In the genomic region with DNA sequence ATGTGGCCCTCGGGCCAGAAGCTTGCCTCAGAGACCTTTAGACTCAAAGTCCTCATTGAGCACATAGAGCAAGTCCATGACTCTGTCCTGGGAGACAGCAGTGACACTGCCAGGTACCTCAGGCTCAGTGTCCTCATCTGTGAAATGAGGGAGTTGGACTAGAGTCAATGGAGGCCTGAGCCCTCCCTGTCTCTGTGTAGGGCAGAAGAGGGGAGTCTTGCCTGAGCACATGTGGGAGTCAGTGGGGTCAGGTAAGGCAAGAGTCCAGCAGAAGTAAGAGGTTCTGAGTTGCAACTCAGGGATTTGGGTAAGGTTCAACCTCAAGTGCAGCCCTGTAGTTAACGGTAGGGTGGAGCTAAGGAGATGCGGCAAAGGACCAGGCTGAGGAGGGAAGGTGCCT, we compare ENCODE assay signal across 27 mouse cellular contexts. TPM values are rescaled to one million over a fixed set of nuclear protein-coding genes. Genes with fewer than 3 reads are reported as not detected.
A peak's percentile ranks its signal among the peaks of the same experiment; 100 is the strongest.
DNase-seq lines count a peak whose midpoint lies in the region; ATAC-seq and TF ChIP-seq lines count a peak whose summit lies in the region.
"Had no signal": no experiment of that assay in that cellular context is flagged by ENCODE, and none has a peak within 500 bp of the region (broad histone marks: within the 10 kb centered on the region; RNA-seq: fewer than 3 reads in every experiment).

No protein-coding gene starts in this region.

- H3K9me3 ChIP-seq in stomach, embryonic 16.5 days (replicated peaks; ENCODE audit: control insufficient read depth, low read length), result no peaks in the 10 kb centered on the region
- H3K9me3 ChIP-seq in stomach, postnatal 0 days (ENCODE audit: control insufficient read depth, low read length), result no peaks in the 10 kb centered on the region
- H3K9me3 ChIP-seq: embryonic facial prominence, embryonic 13.5 days; forebrain, embryonic 13.5 days; heart, embryonic 12.5 days had no signal

- no peak for TF ChIP-seq POLR2A in kidney, adult 2 months (IDR thresholded peaks at IDR 0.05; ENCODE audit: low read depth, low read length)

- H3K9ac ChIP-seq in stomach, embryonic 16.5 days (ENCODE audit: low read length), result 0 out of 2 replicates have a peak overlapping the region, but pooled peaks have one; percentile 35
- H3K9ac ChIP-seq in stomach, postnatal 0 days (ENCODE audit: low read length), result no peak overlapping the region
- H3K9ac ChIP-seq: embryonic facial prominence, embryonic 13.5 days; forebrain, embryonic 13.5 days; forebrain, postnatal 0 days; heart, embryonic 12.5 days had no signal

- no peak for TF ChIP-seq EP300 in stomach, postnatal 0 days (optimal IDR thresholded peaks at IDR 0.05)

- no peak overlapping the region for H3K4me3 ChIP-seq in kidney, adult 2 months (ENCODE audit: insufficient read depth, low read depth, low read length)
- H3K4me3 ChIP-seq in stomach, embryonic 16.5 days (replicated peaks; ENCODE audit: low read length), result no peak overlapping the region
- H3K4me3 ChIP-seq in stomach, postnatal 0 days (ENCODE audit: low read depth, low read length), result no peak overlapping the region
- H3K4me3 ChIP-seq: embryonic facial prominence, embryonic 13.5 days; forebrain, embryonic 13.5 days; heart, embryonic 12.5 days had no signal

- peak; percentile 80 for DNase-seq in heart, adult 11 months
- no peak for DNase-seq in heart, postnatal 25 days (ENCODE audit: low spot score)
- peak; percentile 51 for DNase-seq in kidney, adult 2 months
- no peak for DNase-seq in kidney, postnatal 10 days
- no peak for DNase-seq in stomach, postnatal 0 days (ENCODE audit: low spot score)
- DNase-seq in thymus, postnatal 0 days (ENCODE audit: low spot score), result no peak
- DNase-seq: adrenal gland, postnatal 14 days; B cell, adult 2 months; cerebellum, adult 18-20 months; cerebellum, adult 9-11 months; cerebellum, postnatal 36 days; forebrain, postnatal 0 days; gastrocnemius, postnatal 14 days; heart, postnatal 36 days had no signal

- no peaks in the 10 kb centered on the region for H3K36me3 ChIP-seq in kidney, adult 2 months (ENCODE audit: control insufficient read depth, insufficient read depth, low read length)
- no peaks in the 10 kb centered on the region for H3K36me3 ChIP-seq in stomach, embryonic 16.5 days (ENCODE audit: control insufficient read depth, insufficient read depth, low read length)
- 0 out of 2 replicates have a peak, but pooled peaks cover 3% of the 10 kb centered on the region for H3K36me3 ChIP-seq in stomach, postnatal 0 days (ENCODE audit: control insufficient read depth, insufficient read depth, low read length)

- H3K27me3 ChIP-seq in kidney, adult 2 months (replicated peaks; ENCODE audit: control insufficient read depth, insufficient read depth, low read length), result no peaks in the 10 kb centered on the region
- H3K27me3 ChIP-seq in stomach, embryonic 16.5 days (ENCODE audit: control insufficient read depth, insufficient read depth, low read length), result no peaks in the 10 kb centered on the region
- H3K27me3 ChIP-seq in stomach, postnatal 0 days (ENCODE audit: control insufficient read depth, insufficient read depth, low read length), result no peaks in the 10 kb centered on the region
- H3K27me3 ChIP-seq: embryonic facial prominence, embryonic 13.5 days; forebrain, embryonic 13.5 days; heart, embryonic 12.5 days; Patski had no signal

- 46% methylated on average over 3 of the region's 3 CpGs for whole genome bisulfite sequencing in kidney, adult 2 months
- WGBS in stomach, embryonic 16.5 days, result 83% methylated on average over 3 of the region's 3 CpGs
- WGBS in stomach, postnatal 0 days, result 80% methylated on average over 3 of the region's 3 CpGs

- TF ChIP-seq CTCF in kidney, adult 2 months (conservative IDR thresholded peaks at IDR 0.05; ENCODE audit: insufficient read depth, insufficient read length, low read depth, low read length), result no peak
- TF ChIP-seq CTCF in stomach, postnatal 0 days (IDR thresholded peaks at IDR 0.05; ENCODE audit: low read depth), result no peak

- no peak overlapping the region for H3K4me2 ChIP-seq in stomach, embryonic 16.5 days (ENCODE audit: low read depth, low read length)
- H3K4me2 ChIP-seq in stomach, postnatal 0 days (replicated peaks; ENCODE audit: low read depth), result no peak overlapping the region
- H3K4me2 ChIP-seq: embryonic facial prominence, embryonic 13.5 days; forebrain, embryonic 13.5 days; heart, embryonic 12.5 days had no signal

- intact Hi-C loops in heart, postnatal 25 days (cut with DNase I), result loop anchor here (2.0 kb wide), 1 partner anchor 58 kb away; a partner anchor contains a TSS

- H3K4me1 ChIP-seq in kidney, adult 2 months (ENCODE audit: control insufficient read depth, insufficient read depth, low read length), result peaks cover 6% of the 10 kb centered on the region; the same call in 1 of the 2 replicates
- H3K4me1 ChIP-seq in stomach, embryonic 16.5 days (ENCODE audit: control insufficient read depth, insufficient read depth, low read length), result peaks cover 18% of the 10 kb centered on the region
- no peaks in the 10 kb centered on the region for H3K4me1 ChIP-seq in stomach, postnatal 0 days (replicated peaks; ENCODE audit: control insufficient read depth, insufficient read depth)

- H3K27ac ChIP-seq in kidney, adult 2 months (ENCODE audit: insufficient read depth, low read depth, low read length), result no peak overlapping the region
- H3K27ac ChIP-seq in stomach, embryonic 16.5 days (ENCODE audit: low read length), result no peak overlapping the region
- H3K27ac ChIP-seq in stomach, postnatal 0 days (replicated peaks), result no peak overlapping the region
- H3K27ac ChIP-seq: embryonic facial prominence, embryonic 13.5 days; forebrain, embryonic 13.5 days; hindbrain, postnatal 0 days had no signal

- no peak for ATAC-seq in stomach, embryonic 16.5 days (ENCODE audit: insufficient read depth, low FRiP score)
- no peak for ATAC-seq in stomach, postnatal 0 days (ENCODE audit: low FRiP score, low TSS enrichment)
- ATAC-seq: activated CD4-positive, CD25-positive, alpha-beta regulatory T cell, adult 4 months; CD4-positive, CD25-positive, alpha-beta regulatory T cell, adult 4 months; forebrain, embryonic 13.5 days; forebrain, postnatal 0 days; hindbrain, postnatal 0 days; Patski had no signal

RNA-seq across cellular contexts. Expression of a gene that starts 3.1 kb away (rescaled TPM):
- total RNA-seq in heart, postnatal 25 days (2021), result 100 to 1,000 TPM; 202 to 203 TPM
- polyA plus RNA-seq in kidney, adult 2 months (2012; rRNA removed), result 3,280 and 4,796 TPM in 2 replicates
- 1,459 and 1,538 TPM in 2 replicates for polyA plus RNA-seq in stomach, embryonic 16.5 days (2015; fragmentation: Nextera tagmentation; extraction: Ambion mirVana)
- polyA plus RNA-seq in stomach, postnatal 0 days (2015; fragmentation: Nextera tagmentation; extraction: Ambion mirVana), result 805 and 984 TPM in 2 replicates
- polyA plus RNA-seq in thymus, postnatal 0 days (2015; fragmentation: Nextera tagmentation; extraction: Ambion mirVana), result 1,368 and 1,597 TPM in 2 replicates

RNA-seq across cellular contexts. Expression of a gene that starts 19.8 kb away (rescaled TPM):
- total RNA-seq in heart, postnatal 25 days (2021), result 10 to 100 TPM in 1 of 2 experiments, 1 to 10 TPM in 1; 9.3 to 10.9 TPM
- polyA plus RNA-seq in kidney, adult 2 months (2012; rRNA removed), result 1,054 and 1,473 TPM in 2 replicates
- polyA plus RNA-seq in stomach, embryonic 16.5 days (2015; fragmentation: Nextera tagmentation; extraction: Ambion mirVana), result 64.8 and 76.9 TPM in 2 replicates
- polyA plus RNA-seq in stomach, postnatal 0 days (2015; fragmentation: Nextera tagmentation; extraction: Ambion mirVana), result 77.4 and 81.0 TPM in 2 replicates
- 77.5 and 78.6 TPM in 2 replicates for polyA plus RNA-seq in thymus, postnatal 0 days (2015; fragmentation: Nextera tagmentation; extraction: Ambion mirVana)

RNA-seq across cellular contexts. Expression of a gene that starts 34.6 kb away (rescaled TPM):
- total RNA-seq in heart, postnatal 25 days (2021), result not detected
- 0.11 and 0.23 TPM in 2 replicates for polyA plus RNA-seq in kidney, adult 2 months (2012; rRNA removed)
- not detected in 2 replicates for polyA plus RNA-seq in stomach, embryonic 16.5 days (2015; fragmentation: Nextera tagmentation; extraction: Ambion mirVana)
- polyA plus RNA-seq in stomach, postnatal 0 days (2015; fragmentation: Nextera tagmentation; extraction: Ambion mirVana), result not detected in 2 replicates
- 0.14 and 0.18 TPM in 2 replicates for polyA plus RNA-seq in thymus, postnatal 0 days (2015; fragmentation: Nextera tagmentation; extraction: Ambion mirVana)
- total RNA-seq: adrenal gland, adult 18-20 months; forebrain, postnatal 0 days; gastrocnemius, adult 18-20 months; gastrocnemius, postnatal 14 days; heart, adult 8-10 months; heart, postnatal 36 days; hindbrain, postnatal 0 days had no signal
- polyA plus RNA-seq: CD4-positive, CD25-positive, alpha-beta regulatory T cell, adult 4 months; embryonic facial prominence, embryonic 13.5 days; forebrain, embryonic 13.5 days; forebrain, postnatal 0 days; heart, embryonic 12.5 days; heart, embryonic 16.5 days; hindbrain, embryonic 11.5 days; hindbrain, postnatal 0 days; Patski had no signal

RNA-seq across cellular contexts. Expression of a gene that starts 36.2 kb away (rescaled TPM):
- total RNA-seq in heart, postnatal 25 days (2021), result under 1 TPM; 0.26 to 0.78 TPM
- 5.0 and 6.4 TPM in 2 replicates for polyA plus RNA-seq in kidney, adult 2 months (2012; rRNA removed)
- polyA plus RNA-seq in stomach, embryonic 16.5 days (2015; fragmentation: Nextera tagmentation; extraction: Ambion mirVana), result 9.6 and 11.9 TPM in 2 replicates
- 23.6 and 32.3 TPM in 2 replicates for polyA plus RNA-seq in stomach, postnatal 0 days (2015; fragmentation: Nextera tagmentation; extraction: Ambion mirVana)
- polyA plus RNA-seq in thymus, postnatal 0 days (2015; fragmentation: Nextera tagmentation; extraction: Ambion mirVana), result 1.1 and 1.2 TPM in 2 replicates
- total RNA-seq: gastrocnemius, postnatal 14 days had no signal

RNA-seq across cellular contexts. Expression of a gene that starts 58.6 kb away (rescaled TPM):
- total RNA-seq in heart, postnatal 25 days (2021), result 10 to 100 TPM; 12.2 to 13.4 TPM
- 492 and 514 TPM in 2 replicates for polyA plus RNA-seq in kidney, adult 2 months (2012; rRNA removed)
- 20.6 and 20.8 TPM in 2 replicates for polyA plus RNA-seq in stomach, embryonic 16.5 days (2015; fragmentation: Nextera tagmentation; extraction: Ambion mirVana)
- 16.1 and 19.7 TPM in 2 replicates for polyA plus RNA-seq in stomach, postnatal 0 days (2015; fragmentation: Nextera tagmentation; extraction: Ambion mirVana)
- 2.2 and 2.8 TPM in 2 replicates for polyA plus RNA-seq in thymus, postnatal 0 days (2015; fragmentation: Nextera tagmentation; extraction: Ambion mirVana)

Comparison
In these comparisons a context has a peak if more than half of its experiments do, and no peak if none do; other contexts are left out.
1. DNase-seq: peak in heart, adult 11 months (single experiment) and kidney, adult 2 months (single experiment); none in heart, postnatal 25 days (single experiment), kidney, postnatal 10 days (single experiment), stomach, postnatal 0 days (single experiment) and thymus, postnatal 0 days (single experiment).
2. RNA of a gene that starts 19.8 kb away (polyA plus RNA-seq): 1,054 to 1,473 TPM in kidney, adult 2 months; 77.5 to 78.6 TPM in thymus, postnatal 0 days, 77.4 to 81.0 TPM in stomach, postnatal 0 days and 64.8 to 76.9 TPM in stomach, embryonic 16.5 days; every median in the first group is over 10 times any median in the second.